Mouse (Mus musculus) hematopoietic multipotent progenitor cell, adult 10-12 weeks (in vitro differentiated cells): ENCODE data around the gene Ivd. TPM values are rescaled to one million over a fixed set of nuclear protein-coding genes. Genes with fewer than 3 reads are reported as not detected.

Experiments used
- polyA plus RNA-seq: library from polyadenylated mRNA; stranded (reverse); fragments of >175 nt; gene quantifications from 2 replicates; pipeline ENCODE4 v1.2.3, GENCODE M21; 2012; ENCODE audit warnings: low replicate concordance

Gene Ivd
- polyA plus RNA-seq = 3.8 and 16.8 TPM in 2 replicates

DNA sequence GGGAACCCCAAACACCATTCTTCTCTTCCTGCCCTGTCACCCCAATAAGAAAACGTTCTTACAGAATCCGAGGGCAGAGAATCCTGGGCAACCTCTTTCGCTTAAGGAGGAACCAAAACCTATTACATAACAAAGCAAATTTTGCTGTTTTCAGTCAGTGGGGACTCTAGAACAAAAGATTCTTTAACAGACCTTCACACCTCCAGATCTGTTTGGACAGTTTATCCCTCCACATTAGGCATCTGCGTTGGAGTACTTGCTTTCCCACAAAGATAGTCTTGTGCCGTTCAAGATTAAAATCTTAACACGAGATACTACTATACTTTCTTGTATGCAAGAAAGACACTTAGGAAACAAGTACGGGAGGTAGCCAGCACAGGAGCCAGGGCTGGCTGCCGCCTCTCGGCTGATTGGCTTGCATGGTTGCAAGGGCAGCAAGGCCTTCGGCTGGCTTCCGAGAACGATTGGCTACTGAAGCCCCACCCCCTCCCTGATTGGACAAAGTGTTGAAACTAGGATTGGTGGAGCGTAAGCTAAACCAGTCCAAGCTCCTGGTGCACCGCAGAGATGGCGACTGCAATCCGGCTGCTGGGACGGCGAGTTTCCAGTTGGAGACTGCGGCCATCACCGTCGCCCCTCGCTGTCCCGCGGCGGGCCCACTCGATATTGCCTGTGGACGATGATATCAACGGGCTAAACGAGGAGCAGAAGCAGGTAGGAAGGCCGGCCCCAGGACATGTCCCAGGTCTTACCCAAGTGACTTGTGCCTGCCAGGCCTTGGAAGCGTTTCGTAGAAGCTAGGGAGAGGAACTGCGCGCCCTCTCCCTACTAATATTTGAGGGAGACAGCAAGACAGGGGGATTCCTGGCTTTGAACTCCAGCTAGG, at the start of gene Ivd:
Gene Ivd, plus strand, starts transcription at position 501 of the 886 bp plus-strand sequence.

DNA sequence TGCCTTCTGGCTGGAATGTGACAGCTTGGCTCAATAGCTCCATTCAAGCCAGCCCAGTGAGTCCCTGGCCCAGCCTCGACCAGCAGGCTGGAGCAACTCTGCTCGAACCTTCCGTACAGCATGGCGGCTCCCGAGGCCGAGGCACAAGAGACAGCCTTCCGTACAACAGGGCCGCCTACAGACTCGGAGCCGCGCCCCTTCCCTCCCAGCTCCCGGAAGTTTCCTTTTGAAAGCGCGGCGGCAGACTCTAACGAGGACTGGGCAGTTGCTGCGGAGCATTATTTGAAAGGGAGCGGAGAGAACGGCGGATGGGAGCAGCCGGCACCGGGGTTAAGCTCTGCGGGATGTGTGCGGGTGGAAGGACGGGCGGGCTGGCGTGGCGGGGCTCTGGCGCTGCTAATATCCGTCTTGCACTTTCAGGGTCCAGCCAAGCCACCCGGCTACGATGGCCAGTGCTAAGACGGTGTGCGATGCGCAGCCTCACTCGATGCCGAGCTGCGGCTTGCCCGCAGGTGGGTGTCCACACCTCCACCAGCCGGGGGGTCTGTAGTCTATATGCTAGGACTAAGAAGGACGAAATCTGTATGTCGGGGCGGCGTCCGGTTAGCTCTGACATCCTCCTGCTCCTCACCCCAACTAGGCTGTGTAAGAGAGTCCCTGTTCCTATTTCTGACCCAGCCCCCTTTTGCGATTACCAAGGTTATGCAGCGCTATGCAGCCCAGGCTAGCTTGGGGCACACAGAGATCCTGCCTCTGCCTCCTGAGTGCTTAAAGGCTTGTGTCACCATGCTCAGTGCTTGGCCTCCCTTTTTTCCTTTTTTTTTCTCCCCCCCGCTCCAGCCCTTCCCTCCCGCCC, 47.5 kb upstream of the Ivd start, which contains the start of gene Knstrn:
Gene Knstrn, plus strand, starts transcription at position 23 of the 856 bp plus-strand sequence.

DNA sequence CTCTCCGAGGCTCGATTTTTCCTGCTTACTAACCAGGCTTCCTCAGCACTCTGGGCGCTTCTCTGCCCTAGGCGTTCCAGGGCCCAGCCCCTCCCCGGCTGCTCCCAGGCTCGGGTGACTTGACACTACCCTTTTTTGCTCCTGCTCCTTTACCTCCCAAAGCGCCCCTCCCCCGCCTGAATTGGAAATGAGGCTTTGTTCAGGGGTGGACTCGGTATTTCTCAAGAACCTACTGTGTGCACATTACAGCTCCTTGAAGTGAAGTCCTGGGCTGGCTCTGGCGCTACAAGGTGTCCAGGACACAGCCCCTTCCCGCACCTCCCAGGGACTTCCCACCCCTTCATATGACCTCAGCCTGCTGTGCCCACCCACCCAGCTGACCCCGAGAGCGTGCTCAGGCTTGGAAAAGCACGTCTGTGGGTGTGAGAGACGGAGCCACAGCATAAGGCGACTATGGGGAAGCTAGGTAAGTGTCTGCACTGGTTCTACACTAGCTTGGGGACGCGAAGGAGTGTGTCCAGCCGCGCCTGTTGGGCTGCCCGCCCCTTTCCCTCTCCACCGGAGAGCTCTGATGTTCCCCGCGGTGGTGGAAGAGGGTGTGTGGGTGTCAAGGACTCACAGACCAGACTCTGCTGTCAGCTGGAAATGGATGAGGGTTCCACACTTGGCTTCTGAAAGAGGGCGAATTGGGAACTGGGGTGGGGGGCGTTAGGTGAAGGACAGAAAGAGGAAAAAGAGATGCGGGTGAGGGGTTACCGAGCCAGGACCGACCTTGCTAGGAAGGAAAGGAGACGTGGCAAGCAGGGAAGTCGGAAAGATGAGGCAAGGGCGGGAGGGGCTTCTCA, 38.4 kb downstream of the Ivd start, which contains the start of gene Bahd1:
Gene Bahd1, plus strand, starts transcription at position 397 of the 845 bp plus-strand sequence.

DNA sequence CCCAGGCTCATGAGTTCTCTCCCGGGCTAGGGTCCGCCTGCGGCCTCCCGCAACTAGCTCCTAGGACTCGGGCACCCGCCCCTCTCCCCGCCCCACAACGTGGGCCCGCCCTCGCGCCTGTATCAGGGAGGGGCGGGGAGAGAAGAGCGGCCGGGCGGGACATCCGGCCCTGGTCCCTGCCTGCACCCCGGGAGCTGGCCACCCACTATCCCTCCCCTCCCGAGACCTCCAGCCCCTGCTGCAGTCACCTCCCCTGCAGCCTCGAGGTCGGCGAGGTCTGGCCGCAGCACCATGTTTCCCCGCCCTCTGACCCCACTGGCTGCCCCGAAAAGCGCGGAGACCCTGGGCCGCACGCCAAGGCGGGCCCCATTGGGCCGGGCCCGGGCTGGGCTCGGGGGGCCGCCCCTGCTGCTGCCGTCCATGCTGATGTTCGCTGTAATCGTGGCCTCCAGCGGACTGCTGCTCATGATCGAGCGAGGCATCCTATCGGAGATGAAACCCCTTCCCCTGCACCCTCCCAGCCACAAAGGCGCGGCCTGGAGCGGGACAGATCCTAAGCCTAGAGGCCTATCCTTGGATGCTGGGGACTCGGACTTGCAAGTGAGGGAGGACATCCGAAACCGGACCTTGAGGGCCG, 64.7 kb downstream of the Ivd start, which contains the start of gene Chst14:
Gene Chst14, plus strand, starts transcription at position 136 of the 637 bp plus-strand sequence.

Other genes with a start within 250 kb of the Ivd start
- gene Pak6, start 198.7 kb upstream of the Ivd start, polyA plus RNA-seq = 0.53 and 0.80 TPM in 2 replicates
- 0.07 and 0.10 TPM in 2 replicates for gene Ankrd63, start 158.0 kb upstream of the Ivd start, polyA plus RNA-seq
- gene Plcb2, start 133.5 kb upstream of the Ivd start, polyA plus RNA-seq = 45.0 and 105 TPM in 2 replicates
- gene Inafm2, start 116.2 kb upstream of the Ivd start, polyA plus RNA-seq = 28.6 and 74.0 TPM in 2 replicates
- gene Ccdc9b, start 99.3 kb upstream of the Ivd start, polyA plus RNA-seq = 0.24 and 0.42 TPM in 2 replicates
- not detected in 2 replicates for gene Phgr1, start 89.2 kb upstream of the Ivd start, polyA plus RNA-seq
- gene Disp2, start 82.2 kb upstream of the Ivd start, polyA plus RNA-seq = 0.05 and 0.15 TPM in 2 replicates
- gene Knstrn, start 48.0 kb upstream of the Ivd start, polyA plus RNA-seq = 27.4 and 56.6 TPM in 2 replicates
- gene Bahd1, start 38.4 kb downstream of the Ivd start, polyA plus RNA-seq = 71.3 and 106 TPM in 2 replicates
- 9.5 and 19.0 TPM in 2 replicates for gene Chst14, start 64.5 kb downstream of the Ivd start, polyA plus RNA-seq
- gene Ccdc32, start 167.4 kb downstream of the Ivd start, polyA plus RNA-seq = 8.6 and 10.8 TPM in 2 replicates
- 2.1 and 2.7 TPM in 2 replicates for gene Rpusd2, start 172.8 kb downstream of the Ivd start, polyA plus RNA-seq
- 1.1 and 2.2 TPM in 2 replicates for gene Knl1, start 185.2 kb downstream of the Ivd start, polyA plus RNA-seq